Mouse (Mus musculus): ENCODE data around the gene Oas1c.

DNA sequence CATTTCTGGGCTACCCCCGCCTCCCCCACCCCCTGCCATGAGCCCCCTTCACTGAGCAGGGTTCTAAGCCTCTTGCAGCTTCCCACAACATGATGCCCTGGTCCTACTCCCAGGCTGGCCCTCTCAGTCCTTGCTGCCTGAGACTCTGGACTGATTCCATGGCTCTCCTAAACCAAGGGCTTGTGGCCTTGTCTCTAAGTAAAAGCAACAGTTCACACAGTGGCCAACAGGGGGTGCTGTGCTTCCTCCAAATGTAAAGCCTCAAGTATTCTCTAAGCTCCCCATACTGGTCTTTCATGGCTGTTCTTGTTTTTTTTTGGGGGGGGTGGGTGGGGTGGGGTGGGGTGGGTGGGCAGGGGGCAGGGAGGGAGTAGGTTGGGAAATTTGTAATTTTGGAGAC lies 5.9 kb downstream of the Oas1c start:
- no peak for TF ChIP-seq GATA1 (IDR thresholded peaks at IDR 0.05; ENCODE audit: low read length)
- TF ChIP-seq TAL1 (IDR thresholded peaks at IDR 0.05; ENCODE audit: low read length), result no peak
